Mouse (Mus musculus): ENCODE results near the gene Krtap20-2. TPM values are rescaled to one million over a fixed set of nuclear protein-coding genes. Genes with fewer than 3 reads are reported as not detected.

The Krtap20-2 gene
- polyA plus RNA-seq (2012; rRNA removed), result not detected in 2 replicates

GRCm38 (mm10) chr16:89205561-89205960 lies at the start of gene Krtap20-2:
Krtap20-2 (plus strand) TSS chr16:89205861.

GRCm38 (mm10) chr16:89157652-89158051 lies 48.0 kb upstream of the Krtap20-2 start, which contains the start of gene Gm9789:
Gm9789 (plus strand) TSS chr16:89157952.

GRCm38 (mm10) chr16:89169190-89169589 lies 36.5 kb upstream of the Krtap20-2 start, which contains the start of gene Gm7735:
Gm7735 (plus strand) TSS chr16:89169490.

GRCm38 (mm10) chr16:89174435-89174834 lies 31.2 kb upstream of the Krtap20-2 start, which contains the start of gene 1110057P08Rik:
1110057P08Rik (plus strand) TSS chr16:89174735.

Other genes starting within 250 kb of the Krtap20-2 start
- not detected in 2 replicates for gene Krtap16-3, start 243.0 kb upstream of the Krtap20-2 start, polyA plus RNA-seq (2012; rRNA removed)
- gene Krtap22-2, start 195.1 kb upstream of the Krtap20-2 start, polyA plus RNA-seq (2012; rRNA removed), result not detected in 2 replicates
- not detected in 2 replicates for gene Gm10229, start 190.6 kb upstream of the Krtap20-2 start, polyA plus RNA-seq (2012; rRNA removed)
- not detected in 2 replicates for gene Krtap6-1, start 174.2 kb upstream of the Krtap20-2 start, polyA plus RNA-seq (2012; rRNA removed)
- not detected in 2 replicates for gene Gm10228, start 164.4 kb upstream of the Krtap20-2 start, polyA plus RNA-seq (2012; rRNA removed)
- gene Krtap6-5, start 158.0 kb upstream of the Krtap20-2 start, polyA plus RNA-seq (2012; rRNA removed), result not detected in 2 replicates
- gene 1110025L11Rik, start 141.9 kb upstream of the Krtap20-2 start, polyA plus RNA-seq (2012; rRNA removed), result not detected in 2 replicates
- gene Krtap6-3, start 121.8 kb upstream of the Krtap20-2 start, polyA plus RNA-seq (2012; rRNA removed), result not detected in 2 replicates
- not detected in 2 replicates for gene Gm6358, start 65.0 kb upstream of the Krtap20-2 start, polyA plus RNA-seq (2012; rRNA removed)
- not detected in 2 replicates for gene Gm10061, start 54.8 kb upstream of the Krtap20-2 start, polyA plus RNA-seq (2012; rRNA removed)
- gene Gm9789, start 47.9 kb upstream of the Krtap20-2 start, polyA plus RNA-seq (2012; rRNA removed), result not detected in 2 replicates
- not detected in 2 replicates for gene Gm7735, start 36.4 kb upstream of the Krtap20-2 start, polyA plus RNA-seq (2012; rRNA removed)
- gene 1110057P08Rik, start 31.1 kb upstream of the Krtap20-2 start, polyA plus RNA-seq (2012; rRNA removed), result not detected in 2 replicates
- not detected in 2 replicates for gene Krtap21-1, start 198.0 kb downstream of the Krtap20-2 start, polyA plus RNA-seq (2012; rRNA removed)
- not detected in 2 replicates for gene Krtap6-2, start 214.2 kb downstream of the Krtap20-2 start, polyA plus RNA-seq (2012; rRNA removed)